Mouse (Mus musculus) myocyte (in vitro differentiated cells): Measurements from ENCODE around the gene Csn3. TPM values are rescaled to one million over a fixed set of nuclear protein-coding genes. Genes with fewer than 3 reads are reported as not detected.

Experiments used
- H3K27me3 ChIP-seq: one replicate; pipeline ENCODE4 v1.6.1; 2011; ENCODE audit not compliant: control insufficient read depth, insufficient read depth, insufficient read length
- H3K36me3 ChIP-seq: one replicate; pipeline ENCODE4 v1.6.1; 2011; ENCODE audit not compliant: control insufficient read depth, insufficient read depth
- H3K4me2 ChIP-seq: one replicate; pipeline ENCODE4 v1.6.1; 2011; ENCODE audit warnings: low read depth, control low read depth
- H3K4me3 ChIP-seq: one replicate; pipeline ENCODE4 v1.5.1; 2011; ENCODE audit warnings: mild to moderate bottlenecking, control low read depth, moderate library complexity
- H3K79me2 ChIP-seq: one replicate; pipeline ENCODE4 v1.6.1; 2011; ENCODE audit not compliant: control insufficient read depth, insufficient read depth
- H3ac ChIP-seq: one replicate; pipeline ENCODE4 v1.6.1; 2011; ENCODE audit not compliant: control insufficient read depth, insufficient read length
- CEBPB ChIP-seq: IDR thresholded peaks from 2 replicates; pipeline ENCODE4 v1.6.1; 2011; ENCODE audit warnings: mild to moderate bottlenecking, moderate library complexity; ENCODE audit not compliant: poor library complexity, insufficient read depth, severe bottlenecking
- E2F4 ChIP-seq: IDR thresholded peaks from one replicate; pipeline ENCODE4 v1.6.1; 2011; ENCODE audit warnings: mild to moderate bottlenecking, control low read depth, moderate library complexity; ENCODE audit not compliant: insufficient read depth
- MAX ChIP-seq: IDR thresholded peaks from one replicate; pipeline ENCODE4 v1.6.1; 2011; ENCODE audit warnings: low read depth, mild to moderate bottlenecking, control low read depth
- MYOD1 ChIP-seq, 3 experiments: IDR thresholded peaks; one replicate each; pipeline ENCODE4 v1.6.1; 2011; ENCODE audit warnings: control low read depth in 2 of 3, low read depth in 2 of 3, mild to moderate bottlenecking in 2 of 3, moderate library complexity in 1 of 3; ENCODE audit not compliant: insufficient read length in 2 of 3, control insufficient read depth in 1 of 3
- MYOG ChIP-seq, 3 experiments: IDR thresholded peaks; one replicate each; pipeline ENCODE4 v1.6.1; 2011; ENCODE audit warnings: control low read depth in 2 of 3, low read depth in 2 of 3, mild to moderate bottlenecking in 2 of 3; ENCODE audit not compliant: insufficient read length in 2 of 3, control insufficient read depth in 1 of 3, insufficient read depth in 1 of 3
- POLR2A ChIP-seq: IDR thresholded peaks from one replicate; pipeline ENCODE4 v1.6.1; 2011; ENCODE audit warnings: low read depth, mild to moderate bottlenecking, control low read depth, moderate library complexity; ENCODE audit not compliant: insufficient read length
- POLR2AphosphoS2 ChIP-seq: IDR thresholded peaks from one replicate; pipeline ENCODE4 v1.6.1; 2011; ENCODE audit warnings: low read depth, control low read depth; ENCODE audit not compliant: insufficient read length
- REST ChIP-seq: IDR thresholded peaks from one replicate; pipeline ENCODE4 v1.6.1; 2011; ENCODE audit warnings: mild to moderate bottlenecking, control low read depth, moderate library complexity; ENCODE audit not compliant: insufficient read depth, insufficient read length
- SRF ChIP-seq: IDR thresholded peaks from one replicate; pipeline ENCODE4 v1.6.1; 2011; ENCODE audit warnings: low read depth; ENCODE audit not compliant: control insufficient read depth, insufficient read length
- TCF12 ChIP-seq: IDR thresholded peaks from one replicate; pipeline ENCODE4 v1.6.1; 2011; ENCODE audit warnings: mild to moderate bottlenecking, control low read depth; ENCODE audit not compliant: poor library complexity, insufficient read depth, severe bottlenecking
- TCF3 ChIP-seq: IDR thresholded peaks from one replicate; pipeline ENCODE4 v1.6.1; 2011; ENCODE audit warnings: low read depth, control low read depth; ENCODE audit not compliant: insufficient read length
- USF1 ChIP-seq: IDR thresholded peaks from one replicate; pipeline ENCODE4 v1.6.1; 2011; ENCODE audit warnings: low read depth, mild to moderate bottlenecking, control low read depth, moderate library complexity
- polyA plus RNA-seq: library from polyadenylated mRNA; unstranded; fragments of >200 nt; fragmentation: generic; extraction: Trizol; gene quantifications from one replicate; pipeline ENCODE4 v1.2.1, GENCODE M21; 2012; ENCODE audit warnings: missing spikeins

The Csn3 gene
- polyA plus RNA-seq, 1 experiment = 1.5 TPM

DNA sequence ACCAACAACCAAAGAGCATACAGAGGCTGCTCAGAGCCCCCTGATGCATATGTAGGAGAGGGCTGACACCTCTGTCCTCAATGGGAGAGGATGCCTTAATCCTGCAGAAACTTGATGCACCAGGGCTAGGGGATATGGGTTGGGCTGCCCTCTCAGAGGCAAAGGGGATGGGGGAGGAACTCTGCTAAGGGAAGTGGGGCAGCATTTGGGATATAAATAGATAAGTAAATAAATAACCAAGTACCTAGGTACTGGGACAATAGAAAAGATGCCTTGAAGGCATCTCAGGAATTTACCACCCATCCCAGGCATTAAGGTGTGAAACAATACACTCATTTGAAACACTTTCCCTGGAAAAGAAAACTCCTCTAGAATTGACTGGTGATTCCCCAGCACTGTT lies 26.5 kb downstream of the Csn3 start:
- H3K36me3 ChIP-seq = no peaks in the 10 kb centered on the region
- no peaks in the 10 kb centered on the region for H3K27me3 ChIP-seq
- no peak overlapping the region for H3K4me2 ChIP-seq
- H3K4me3 ChIP-seq = no peak overlapping the region
- TF ChIP-seq TCF12 (no peak), MYOD1 (IDR thresholded peaks at IDR 0.05; ENCODE audit: control insufficient read depth in 1 of 3, insufficient read length in 2 of 3, low read depth in 2 of 3) (no peak), MYOG (IDR thresholded peaks at IDR 0.05; ENCODE audit: control insufficient read depth in 1 of 3, insufficient read depth in 1 of 3, insufficient read length in 2 of 3, low read depth in 2 of 3) (no peak), E2F4 (no peak), USF1 (no peak), POLR2A (no peak), TCF3 (no peak), CEBPB (no peak), REST (no peak), MAX (no peak), POLR2AphosphoS2 (no peak), SRF (no peak)
- no peaks in the 10 kb centered on the region for H3K79me2 ChIP-seq
- no peak overlapping the region for H3ac ChIP-seq

DNA sequence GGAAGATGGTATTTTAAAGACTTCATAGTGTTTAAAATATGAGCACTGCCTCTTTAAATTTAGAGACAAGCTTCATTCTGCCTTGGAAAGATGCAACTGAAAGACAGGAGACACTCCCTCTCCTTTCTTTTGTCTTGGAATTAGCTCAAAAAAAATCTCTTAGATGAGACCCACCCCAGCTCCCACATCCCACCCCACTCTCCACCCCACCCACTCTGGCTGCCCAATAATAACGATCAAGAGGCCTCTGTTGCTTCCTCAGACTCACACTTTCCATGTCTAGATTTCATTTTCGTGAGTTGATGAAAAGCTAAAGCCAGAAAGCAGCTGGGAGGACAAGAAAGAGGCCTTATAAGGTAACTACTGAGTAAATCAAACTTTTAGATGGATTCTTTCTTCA lies 43.8 kb downstream of the Csn3 start, which contains the start of the genes 2310003L06Rik and Gm28434:
Gene 2310003L06Rik, plus strand, starts transcription at position 259 of the 400 bp plus-strand sequence.
Gene Gm28434, plus strand, starts transcription at position 317 of the 400 bp plus-strand sequence.
- no peak for TF ChIP-seq REST
- TF ChIP-seq E2F4 = no peak
- TF ChIP-seq TCF3 = no peak
- no peak for TF ChIP-seq POLR2A
- TF ChIP-seq MYOG (IDR thresholded peaks at IDR 0.05; ENCODE audit: control insufficient read depth in 1 of 3, insufficient read depth in 1 of 3, insufficient read length in 2 of 3, low read depth in 2 of 3) = no peak
- TF ChIP-seq CEBPB = no peak
- TF ChIP-seq POLR2AphosphoS2 = no peak
- TF ChIP-seq TCF12 = no peak
- TF ChIP-seq SRF = no peak
- TF ChIP-seq USF1 = no peak
- TF ChIP-seq MYOD1 (IDR thresholded peaks at IDR 0.05; ENCODE audit: control insufficient read depth in 1 of 3, insufficient read length in 2 of 3, low read depth in 2 of 3) = no peak
- no peak for TF ChIP-seq MAX
- Histone ChIP-seq H3K27me3 (no peaks in the 10 kb centered on the region), H3K36me3 (no peaks in the 10 kb centered on the region)

DNA sequence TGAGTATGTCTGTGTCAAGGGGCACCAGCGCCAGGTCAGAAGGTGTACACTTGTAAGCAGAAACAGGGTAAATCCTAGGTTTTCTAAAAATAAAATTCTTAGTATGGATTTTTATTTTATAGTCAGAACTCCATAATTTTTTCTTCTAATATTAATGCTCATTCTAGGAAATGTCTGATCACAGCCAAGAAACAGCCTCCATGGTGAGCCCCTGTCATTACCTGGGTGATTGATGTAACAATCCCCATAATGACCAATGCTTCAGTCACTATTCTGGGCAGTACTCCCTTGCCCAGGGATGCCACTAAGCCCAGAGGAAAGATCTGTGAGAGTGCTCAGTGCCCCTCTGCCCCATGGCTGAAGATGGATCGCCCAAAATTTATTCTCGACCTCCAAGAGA lies 53.8 kb downstream of the Csn3 start, which contains the start of gene Cabs1:
Gene Cabs1, plus strand, starts transcription at position 301 of the 400 bp plus-strand sequence.
- H3K4me2 ChIP-seq = no peak within 1 kb of the TSS
- no peaks in the 10 kb centered on the region for H3K79me2 ChIP-seq
- no peak within 1 kb of the TSS for H3K4me3 ChIP-seq
- TF ChIP-seq MYOG (IDR thresholded peaks at IDR 0.05; ENCODE audit: control insufficient read depth in 1 of 3, insufficient read depth in 1 of 3, insufficient read length in 2 of 3, low read depth in 2 of 3) (no peak), SRF (no peak), CEBPB (no peak), MAX (no peak), MYOD1 (IDR thresholded peaks at IDR 0.05; ENCODE audit: control insufficient read depth in 1 of 3, insufficient read length in 2 of 3, low read depth in 2 of 3) (no peak), POLR2A (no peak), TCF3 (no peak), TCF12 (no peak), USF1 (no peak)
- H3K27me3 ChIP-seq = no peaks in the 10 kb centered on the region
- H3ac ChIP-seq = no peak within 1 kb of the TSS
- no peaks in the 10 kb centered on the region for H3K36me3 ChIP-seq

More for the DNA sequence above, 43.8 kb downstream of the Csn3 start, which contains the start of the genes 2310003L06Rik and Gm28434:
- no peaks in the 10 kb centered on the region for H3K79me2 ChIP-seq
- H3K4me3 ChIP-seq = no peak within 1 kb of the TSS
- no peak within 1 kb of the TSS for H3K4me2 ChIP-seq
- no peak within 1 kb of the TSS for H3ac ChIP-seq

Other genes starting within 250 kb of the Csn3 start
- gene Csn2, start 225.9 kb upstream of the Csn3 start, polyA plus RNA-seq = not detected
- gene Csn1s2a, start 151.0 kb upstream of the Csn3 start, polyA plus RNA-seq = not detected
- gene Csn1s2b, start 117.5 kb upstream of the Csn3 start, polyA plus RNA-seq = not detected
- gene Prr27, start 99.9 kb upstream of the Csn3 start, polyA plus RNA-seq = not detected
- gene Odam, start 40.5 kb upstream of the Csn3 start, polyA plus RNA-seq = not detected
- gene 2310003L06Rik, start 43.9 kb downstream of the Csn3 start, polyA plus RNA-seq = not detected
- gene Gm28434, start 43.9 kb downstream of the Csn3 start, polyA plus RNA-seq = not detected
- not detected for gene Cabs1, start 53.9 kb downstream of the Csn3 start, polyA plus RNA-seq
- gene Smr3a, start 77.0 kb downstream of the Csn3 start, polyA plus RNA-seq = not detected
- gene Smr2, start 161.0 kb downstream of the Csn3 start, polyA plus RNA-seq = not detected
- not detected for gene Gm11116, start 186.0 kb downstream of the Csn3 start, polyA plus RNA-seq
- not detected for gene Gm11115, start 228.5 kb downstream of the Csn3 start, polyA plus RNA-seq